Mouse (Mus musculus) midbrain, embryonic 15.5 days (tissue): ENCODE measurements around the gene Arl6ip6. TPM values are rescaled to one million over a fixed set of nuclear protein-coding genes. Genes with fewer than 3 reads are reported as not detected.

Experiments
- ATAC-seq: fragments of 200-750 bp; cut with Nextera tagmentation; replicated peaks from 2 replicates; pipeline ENCODE4 v1.8.0; 2017; ENCODE audit warnings: moderate TSS enrichment
- H3K27ac ChIP-seq: fragments of 300-500 bp; sonication (generic); 2 replicates; pipeline ENCODE4 v1.5.1; 2015; ENCODE audit warnings: mild to moderate bottlenecking, inconsistent platforms
- H3K27me3 ChIP-seq: fragments of 300-500 bp; sonication (generic); replicated peaks from 2 replicates; pipeline ENCODE4 v1.6.1; 2015; ENCODE audit warnings: inconsistent platforms
- H3K36me3 ChIP-seq: fragments of 300-500 bp; sonication (generic); replicated peaks from 2 replicates; pipeline ENCODE4 v1.6.1; 2015; ENCODE audit warnings: inconsistent platforms
- H3K4me1 ChIP-seq: fragments of 300-500 bp; sonication (generic); 2 replicates; pipeline ENCODE4 v1.6.1; 2015; ENCODE audit warnings: inconsistent platforms
- H3K4me2 ChIP-seq: fragments of 300-500 bp; sonication (generic); 2 replicates; pipeline ENCODE4 v1.6.1; 2015; ENCODE audit warnings: inconsistent platforms, mild to moderate bottlenecking, moderate library complexity
- H3K4me3 ChIP-seq: fragments of 300-500 bp; sonication (generic); 2 replicates; pipeline ENCODE4 v1.5.1; 2015; ENCODE audit warnings: mild to moderate bottlenecking, inconsistent platforms
- H3K9ac ChIP-seq: fragments of 300-500 bp; sonication (generic); 2 replicates; pipeline ENCODE4 v1.6.1; 2015; ENCODE audit warnings: mild to moderate bottlenecking, inconsistent platforms
- H3K9me3 ChIP-seq: fragments of 300-500 bp; sonication (generic); 2 replicates; pipeline ENCODE4 v1.6.1; 2016; ENCODE audit warnings: inconsistent platforms
- WGBS: fragments of 180-500 bp; shearing (Covaris S2); methylation state at CpG from one replicate; pipeline ENCODE4 v1.1.7; 2015; ENCODE audit warnings: mixed read lengths; 5-methylcytosine and 5-hydroxymethylcytosine counted together
- polyA plus RNA-seq: library from polyadenylated mRNA; unstranded; fragments of >200 nt; fragmentation: Nextera tagmentation; extraction: Ambion mirVana; gene quantifications from 2 replicates; pipeline ENCODE4 v1.2.1, GENCODE M21; 2015

The Arl6ip6 gene
- polyA plus RNA-seq, 1 experiment from 2014 or later: 30.6 TPM

DNA sequence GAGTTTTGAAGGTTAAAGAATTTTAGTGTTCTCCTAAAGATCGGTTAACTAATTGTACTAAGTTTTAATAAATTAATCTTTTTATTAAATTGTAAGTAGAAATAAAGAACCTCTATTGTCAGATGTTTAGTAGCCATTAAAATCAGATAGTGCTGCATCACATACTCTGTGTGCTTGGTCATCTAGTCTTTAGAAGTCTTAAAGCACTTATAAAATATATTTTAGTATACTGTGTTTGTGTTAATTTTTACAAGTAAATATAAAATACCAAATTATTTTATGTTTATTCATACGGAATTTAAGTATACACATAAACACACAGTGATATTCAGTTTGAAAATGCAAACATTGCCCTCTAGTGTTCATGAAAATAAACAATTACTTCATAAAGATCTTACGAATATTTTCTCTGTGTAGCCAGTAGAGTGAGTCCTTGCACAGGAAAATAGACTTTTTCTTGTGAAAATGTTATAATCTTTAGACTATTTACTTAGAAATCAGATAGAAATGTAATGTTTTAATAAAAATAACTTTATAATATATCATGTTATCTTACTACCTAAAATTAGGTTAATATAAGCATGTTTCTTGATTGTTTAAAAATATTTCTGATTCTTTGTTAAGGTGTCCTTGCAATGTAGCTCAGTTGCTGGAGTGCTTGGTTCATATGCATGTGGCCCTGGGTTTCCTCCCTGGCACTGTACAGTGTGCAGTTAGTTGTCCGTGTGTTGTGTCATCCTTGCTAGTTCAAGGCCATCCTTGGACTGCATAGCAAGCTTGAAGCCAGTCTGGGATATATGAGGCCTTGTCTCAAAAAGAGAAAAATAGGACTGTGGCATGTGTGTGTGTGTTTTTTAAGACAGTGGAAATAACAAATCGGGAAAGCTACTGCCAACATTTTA, 13.1 kb downstream of the Arl6ip6 start:
- Histone ChIP-seq H3K4me3 (no peak overlapping the region), H3K36me3 (no peaks in the 10 kb centered on the region), H3K4me1 (no peaks in the 10 kb centered on the region), H3K27me3 (no peaks in the 10 kb centered on the region), H3K9me3 (no peaks in the 10 kb centered on the region), H3K27ac (no peak overlapping the region), H3K4me2 (no peak overlapping the region), H3K9ac (no peak overlapping the region)
- ATAC-seq: peak; percentile 80
- 79% methylated on average over 5 of the region's 5 CpGs for WGBS

DNA sequence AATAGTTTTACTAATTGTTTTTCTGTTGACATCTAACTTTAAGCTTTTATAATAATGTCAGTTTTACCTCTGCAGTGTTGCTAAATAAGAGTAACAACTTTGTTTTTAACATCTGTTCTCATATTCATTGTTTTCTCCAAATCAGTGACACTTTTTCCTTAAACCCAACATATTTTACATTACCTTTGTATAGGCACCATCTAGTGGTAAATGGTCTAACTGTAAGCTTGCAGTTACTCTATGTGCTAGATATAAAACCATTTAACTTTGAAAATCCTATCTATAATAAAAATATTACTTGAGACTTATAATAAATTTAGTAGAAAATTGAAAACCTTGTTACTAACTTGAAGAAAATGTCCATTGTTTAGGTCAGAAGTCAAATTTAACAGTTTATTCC, 15.2 kb downstream of the Arl6ip6 start:
- H3K36me3 ChIP-seq: no peaks in the 10 kb centered on the region
- H3K4me1 ChIP-seq: no peaks in the 10 kb centered on the region
- H3K9ac ChIP-seq: no peak overlapping the region
- no peak overlapping the region for H3K4me2 ChIP-seq
- no peak overlapping the region for H3K4me3 ChIP-seq
- no peaks in the 10 kb centered on the region for H3K27me3 ChIP-seq
- no peaks in the 10 kb centered on the region for H3K9me3 ChIP-seq
- no peak overlapping the region for H3K27ac ChIP-seq
- ATAC-seq: no peak

DNA sequence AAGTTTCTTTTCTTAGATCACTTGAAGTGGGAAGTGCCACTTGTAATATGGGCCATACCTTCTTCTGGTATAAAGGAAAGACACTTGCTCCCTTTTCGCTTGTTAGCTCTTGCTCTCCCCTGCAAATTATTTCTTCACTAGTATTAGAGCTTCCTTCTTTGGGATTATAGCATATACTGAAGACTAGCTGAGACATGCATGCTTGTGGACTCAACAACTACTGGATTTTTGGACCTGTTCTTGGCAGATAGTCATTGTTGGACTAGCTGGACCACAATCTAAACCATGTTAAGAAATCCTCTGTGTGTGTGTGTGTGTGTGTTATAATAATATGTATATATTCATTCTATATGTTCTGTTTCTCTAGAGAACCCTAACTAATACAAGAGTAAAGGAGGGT, 22.0 kb downstream of the Arl6ip6 start:
- no peak for ATAC-seq
- H3K9me3 ChIP-seq: no peaks in the 10 kb centered on the region
- no peak overlapping the region for H3K9ac ChIP-seq
- H3K4me1 ChIP-seq: no peaks in the 10 kb centered on the region
- H3K4me3 ChIP-seq: no peak overlapping the region
- 0 out of 2 replicates have a peak, but pooled peaks cover 5% of the 10 kb centered on the region for H3K36me3 ChIP-seq
- H3K27me3 ChIP-seq: no peaks in the 10 kb centered on the region
- no peak overlapping the region for H3K4me2 ChIP-seq
- 100% methylated on average over 1 of the region's 1 CpGs for WGBS
- H3K27ac ChIP-seq: no peak overlapping the region

DNA sequence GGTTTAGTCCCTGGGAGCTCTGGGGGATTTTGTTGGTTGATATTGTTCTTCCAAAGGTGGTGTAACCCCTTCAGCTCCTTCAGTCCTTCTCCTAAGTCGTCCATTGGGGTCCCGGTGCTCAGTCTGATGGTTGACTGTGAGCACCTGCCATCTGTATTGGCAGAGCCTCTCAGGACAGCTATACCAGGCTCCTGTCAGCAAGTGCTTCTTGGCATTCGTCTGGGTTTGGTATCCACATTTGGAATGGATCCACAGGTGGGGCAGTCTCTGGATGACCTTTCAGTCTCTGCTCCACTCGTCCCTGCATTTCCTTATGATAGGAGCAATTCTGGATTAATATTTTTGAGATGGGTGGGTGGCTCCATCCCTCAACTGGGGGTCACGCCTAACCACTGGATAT, 30.7 kb downstream of the Arl6ip6 start:
- Histone ChIP-seq H3K27me3 (no peaks in the 10 kb centered on the region), H3K4me3 (no peak overlapping the region), H3K4me2 (no peak overlapping the region), H3K4me1 (no peaks in the 10 kb centered on the region), H3K9ac (no peak overlapping the region), H3K36me3 (no peaks in the 10 kb centered on the region), H3K9me3 (peaks cover 9% of the 10 kb centered on the region; the same call in 1 of the 2 replicates), H3K27ac (no peak overlapping the region)
- 91% methylated on average over 5 of the region's 5 CpGs for WGBS
- ATAC-seq: no peak

DNA sequence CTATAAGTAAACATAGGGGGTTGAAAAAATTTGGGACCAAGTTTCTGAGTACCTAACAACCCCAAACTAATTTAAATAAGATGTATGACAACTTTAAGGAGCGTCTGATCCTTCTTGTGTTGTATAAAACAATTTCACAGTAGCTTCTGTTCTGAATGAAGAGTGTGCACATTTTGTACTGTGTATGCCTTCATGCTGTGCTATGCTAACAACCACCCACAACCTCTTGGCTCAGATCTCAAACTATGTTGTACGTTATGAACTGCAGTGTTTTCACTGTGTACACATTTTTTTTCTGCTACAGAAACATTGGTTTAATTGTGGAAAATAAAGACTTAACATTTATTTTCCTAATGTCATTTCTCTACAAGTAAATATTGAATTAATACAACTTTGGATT, 65.5 kb downstream of the Arl6ip6 start:
- H3K36me3 ChIP-seq: no peaks in the 10 kb centered on the region
- no peaks in the 10 kb centered on the region for H3K27me3 ChIP-seq
- no peaks in the 10 kb centered on the region for H3K9me3 ChIP-seq
- no peak for ATAC-seq
- H3K9ac ChIP-seq: no peak overlapping the region
- H3K4me3 ChIP-seq: no peak overlapping the region
- H3K4me1 ChIP-seq: no peaks in the 10 kb centered on the region
- 65% methylated on average over 2 of the region's 2 CpGs for WGBS
- H3K4me2 ChIP-seq: no peak overlapping the region
- H3K27ac ChIP-seq: no peak overlapping the region

Other genes starting within 250 kb of the Arl6ip6 start
- 95.7 and 101 TPM in 2 replicates for gene Prpf40a, start 442 bp upstream of the Arl6ip6 start, polyA plus RNA-seq